Mouse (Mus musculus) embryonic facial prominence, embryonic 12.5 days (tissue): ENCODE measurements at regions not wholly inside any gene's neighbourhood (a gene's known extent, or its start where the extent isn't known, plus 50 kb on each side); places are given as distances from the start of the nearest gene placed in this dataset.
A peak's percentile ranks its signal among the peaks of the same experiment; 100 is the strongest.
"Not testable (repeated sequence)": the region's sequence is repeated elsewhere in the genome, so short reads cannot be mapped to it uniquely, and the experiment has no call there.

Source experiments
- ATAC-seq: fragments of 200-750 bp; cut with Nextera tagmentation; 2 replicates; pipeline ENCODE4 v1.8.0; 2017; ENCODE audit not compliant: insufficient number of reproducible peaks, insufficient read depth, low FRiP score, low TSS enrichment
- H3K27ac ChIP-seq: fragments of 300-500 bp; sonication (generic); 2 replicates; pipeline ENCODE4 v1.5.1; 2016; ENCODE audit warnings: mild to moderate bottlenecking
- H3K27me3 ChIP-seq: fragments of 300-500 bp; sonication (generic); 2 replicates; pipeline ENCODE4 v1.6.1; 2016; ENCODE audit warnings: mild to moderate bottlenecking, moderate library complexity
- H3K36me3 ChIP-seq: fragments of 300-500 bp; sonication (generic); 2 replicates; pipeline ENCODE4 v1.6.1; 2016; ENCODE audit warnings: mild to moderate bottlenecking
- H3K4me1 ChIP-seq: fragments of 300-500 bp; sonication (generic); 2 replicates; pipeline ENCODE4 v1.6.1; 2016
- H3K4me2 ChIP-seq: fragments of 300-500 bp; sonication (generic); replicated peaks from 2 replicates; pipeline ENCODE4 v1.6.1; 2016; ENCODE audit warnings: mild to moderate bottlenecking, moderate library complexity
- H3K4me3 ChIP-seq: fragments of 300-500 bp; sonication (generic); 2 replicates; pipeline ENCODE4 v1.5.1; 2016; ENCODE audit warnings: mild to moderate bottlenecking
- H3K9ac ChIP-seq: fragments of 300-500 bp; sonication (generic); 2 replicates; pipeline ENCODE4 v1.6.1; 2016; ENCODE audit warnings: mild to moderate bottlenecking, moderate library complexity
- H3K9me3 ChIP-seq: fragments of 300-500 bp; sonication (generic); 2 replicates; pipeline ENCODE4 v1.6.1; 2016; ENCODE audit warnings: mild to moderate bottlenecking, moderate library complexity
- WGBS: fragments of 180-500 bp; shearing (Covaris S2); methylation state at CpG from one replicate; pipeline ENCODE4 v1.1.7; 2016; 5-methylcytosine and 5-hydroxymethylcytosine counted together

- H3K27me3 ChIP-seq: no peaks in the 10 kb centered on the region
- H3K4me3 ChIP-seq: no peak overlapping the region
- ATAC-seq: no peak
- H3K9me3 ChIP-seq: no peaks in the 10 kb centered on the region
- H3K4me2 ChIP-seq: no peak overlapping the region
- H3K27ac ChIP-seq: no peak overlapping the region
- H3K9ac ChIP-seq: no peak overlapping the region
- WGBS: 78% methylated on average over 2 of the region's 2 CpGs
- H3K36me3 ChIP-seq: no peaks in the 10 kb centered on the region
- H3K4me1 ChIP-seq: peaks cover 2% of the 10 kb centered on the region
Observed at GRCm38 (mm10) chr1:150160314-150160713, 60.5 kb downstream of the Ptgs2 start.

GRCm38 (mm10) chr1:150164890-150165596 is 65.2 kb downstream of the Ptgs2 start:
- peak overlapping the region; percentile 67 for H3K27ac ChIP-seq
- H3K4me2 ChIP-seq: peak overlapping the region; percentile 37
- H3K27me3 ChIP-seq: no peaks in the 10 kb centered on the region
- ATAC-seq: peak; percentile 87
- H3K9ac ChIP-seq: no peak overlapping the region
- WGBS: 40% methylated on average over 17 of the region's 17 CpGs
- H3K4me3 ChIP-seq: no peak overlapping the region
- peaks cover 6% of the 10 kb centered on the region for H3K4me1 ChIP-seq
- no peaks in the 10 kb centered on the region for H3K9me3 ChIP-seq
- no peaks in the 10 kb centered on the region for H3K36me3 ChIP-seq

GRCm38 (mm10) chr1:150165597-150165973 is 65.8 kb downstream of the Ptgs2 start:
- WGBS: 62% methylated on average over 7 of the region's 7 CpGs
- peak overlapping the region; percentile 37; the same call in 1 of the 2 replicates for H3K4me2 ChIP-seq

GRCm38 (mm10) chr1:150167172-150167571 is 67.3 kb downstream of the Ptgs2 start:
- Histone ChIP-seq H3K9me3 (no peaks in the 10 kb centered on the region), H3K27ac (no peak overlapping the region), H3K27me3 (no peaks in the 10 kb centered on the region), H3K9ac (no peak overlapping the region), H3K4me3 (no peak overlapping the region), H3K36me3 (no peaks in the 10 kb centered on the region), H3K4me2 (no peak overlapping the region), H3K4me1 (peaks cover 6% of the 10 kb centered on the region)
- no peak for ATAC-seq

More at GRCm38 (mm10) chr1:150165597-150165973, 65.8 kb downstream of the Ptgs2 start:
- no peaks in the 10 kb centered on the region for H3K36me3 ChIP-seq
- H3K9me3 ChIP-seq: no peaks in the 10 kb centered on the region
- H3K4me3 ChIP-seq: no peak overlapping the region
- no peak overlapping the region for H3K9ac ChIP-seq
- no peaks in the 10 kb centered on the region for H3K27me3 ChIP-seq
- peak overlapping the region; percentile 67 for H3K27ac ChIP-seq
- peaks cover 6% of the 10 kb centered on the region for H3K4me1 ChIP-seq
- ATAC-seq: no peak

- Histone ChIP-seq H3K27me3 (no peaks in the 10 kb centered on the region), H3K4me3 (no peak overlapping the region), H3K4me2 (no peak overlapping the region), H3K9ac (no peak overlapping the region), H3K36me3 (no peaks in the 10 kb centered on the region), H3K4me1 (no peaks in the 10 kb centered on the region), H3K9me3 (no peaks in the 10 kb centered on the region), H3K27ac (no peak overlapping the region)
- WGBS: 80% methylated on average over 3 of the region's 3 CpGs
- no peak for ATAC-seq
Observed at GRCm38 (mm10) chr1:150174204-150174603, 74.4 kb downstream of the Ptgs2 start.

- H3K9ac ChIP-seq: no peak overlapping the region
- H3K36me3 ChIP-seq: no peaks in the 10 kb centered on the region
- no peak for ATAC-seq
- H3K27me3 ChIP-seq: no peaks in the 10 kb centered on the region
- WGBS: 79% methylated on average over 1 of the region's 1 CpGs
- H3K27ac ChIP-seq: no peak overlapping the region
- H3K9me3 ChIP-seq: no peaks in the 10 kb centered on the region
- no peak overlapping the region for H3K4me2 ChIP-seq
- no peaks in the 10 kb centered on the region for H3K4me1 ChIP-seq
- no peak overlapping the region for H3K4me3 ChIP-seq
Observed at GRCm38 (mm10) chr1:150177029-150177740, 77.4 kb downstream of the Ptgs2 start.

GRCm38 (mm10) chr1:150202022-150202421 is 102.2 kb downstream of the Ptgs2 start:
- H3K4me2 ChIP-seq: no peak overlapping the region
- no peaks in the 10 kb centered on the region for H3K27me3 ChIP-seq
- 83% methylated on average over 2 of the region's 2 CpGs for WGBS
- H3K9ac ChIP-seq: no peak overlapping the region
- no peaks in the 10 kb centered on the region for H3K4me1 ChIP-seq
- no peak for ATAC-seq
- no peaks in the 10 kb centered on the region for H3K36me3 ChIP-seq
- no peak overlapping the region for H3K27ac ChIP-seq
- H3K4me3 ChIP-seq: no peak overlapping the region
- no peaks in the 10 kb centered on the region for H3K9me3 ChIP-seq

GRCm38 (mm10) chr1:150212454-150212853 is 106.8 kb upstream of the Pdc start:
- Histone ChIP-seq H3K27ac (no peak overlapping the region), H3K4me3 (no peak overlapping the region), H3K4me1 (no peaks in the 10 kb centered on the region), H3K4me2 (no peak overlapping the region), H3K36me3 (no peaks in the 10 kb centered on the region), H3K27me3 (no peaks in the 10 kb centered on the region), H3K9me3 (no peaks in the 10 kb centered on the region), H3K9ac (no peak overlapping the region)
- no peak for ATAC-seq

GRCm38 (mm10) chr1:150216672-150217071 is 102.5 kb upstream of the Pdc start:
- Histone ChIP-seq H3K27me3 (no peaks in the 10 kb centered on the region), H3K4me2 (no peak overlapping the region), H3K4me1 (no peaks in the 10 kb centered on the region), H3K36me3 (no peaks in the 10 kb centered on the region), H3K9me3 (no peaks in the 10 kb centered on the region), H3K9ac (no peak overlapping the region), H3K4me3 (no peak overlapping the region), H3K27ac (no peak overlapping the region)
- 78% methylated on average over 3 of the region's 3 CpGs for WGBS
- ATAC-seq: no peak

- H3K9me3 ChIP-seq: no peaks in the 10 kb centered on the region
- H3K27me3 ChIP-seq: no peaks in the 10 kb centered on the region
- no peak overlapping the region for H3K9ac ChIP-seq
- H3K4me1 ChIP-seq: no peaks in the 10 kb centered on the region
- H3K4me3 ChIP-seq: no peak overlapping the region
- no peak overlapping the region for H3K4me2 ChIP-seq
- H3K36me3 ChIP-seq: no peaks in the 10 kb centered on the region
- H3K27ac ChIP-seq: no peak overlapping the region
- no peak for ATAC-seq
- WGBS: 73% methylated on average over 2 of the region's 2 CpGs
Observed at GRCm38 (mm10) chr1:150218802-150219201, 100.4 kb upstream of the Pdc start.

GRCm38 (mm10) chr1:150225529-150225928 is 93.7 kb upstream of the Pdc start:
- Histone ChIP-seq H3K4me2 (no peak overlapping the region), H3K9me3 (no peaks in the 10 kb centered on the region), H3K4me3 (no peak overlapping the region), H3K9ac (no peak overlapping the region), H3K27me3 (no peaks in the 10 kb centered on the region), H3K4me1 (no peaks in the 10 kb centered on the region), H3K27ac (no peak overlapping the region), H3K36me3 (no peaks in the 10 kb centered on the region)
- 74% methylated on average over 6 of the region's 6 CpGs for WGBS
- no peak for ATAC-seq

- not testable (repeated sequence) for H3K9ac ChIP-seq, H3K4me1 ChIP-seq, H3K4me3 ChIP-seq, H3K27ac ChIP-seq, ATAC-seq, H3K9me3 ChIP-seq, H3K27me3 ChIP-seq, H3K4me2 ChIP-seq, H3K36me3 ChIP-seq
- 94% methylated on average over 1 of the region's 1 CpGs for WGBS
Observed at GRCm38 (mm10) chr1:150239504-150239903, 79.7 kb upstream of the Pdc start.
